Mouse (Mus musculus) liver, embryonic 14.5 days (tissue): ENCODE results near the gene Dyrk1a. TPM values are rescaled to one million over a fixed set of nuclear protein-coding genes. Genes with fewer than 3 reads are reported as not detected.

Experiments used
- ATAC-seq: fragments of 200-750 bp; cut with Nextera tagmentation; 2 replicates; pipeline ENCODE4 v1.8.0; 2017; ENCODE audit warnings: moderate number of reproducible peaks, mild to moderate bottlenecking, moderate library complexity; ENCODE audit not compliant: insufficient read depth
- DNase-seq, 3 experiments: peaks; one replicate each; pipeline ENCODE4 v3.0.0-alpha.2; 2012 to 2013; ENCODE audit warnings: low read depth in 3 of 3, low spot score in 3 of 3
- H3K27ac ChIP-seq: fragments of 300-500 bp; sonication (generic); 2 replicates; pipeline ENCODE4 v1.5.1; 2014; ENCODE audit warnings: moderate library complexity, mild to moderate bottlenecking, control low read depth, inconsistent platforms
- H3K27me3 ChIP-seq: fragments of 300-500 bp; sonication (generic); 2 replicates; pipeline ENCODE4 v1.6.1; 2014; ENCODE audit warnings: mild to moderate bottlenecking, low read length, moderate library complexity; ENCODE audit not compliant: control insufficient read depth, insufficient read depth
- H3K36me3 ChIP-seq: fragments of 300-500 bp; sonication (generic); replicated peaks from 2 replicates; pipeline ENCODE4 v1.6.1; 2014; ENCODE audit warnings: low read depth; ENCODE audit not compliant: control insufficient read depth, insufficient read depth
- H3K4me1 ChIP-seq, 2 experiments: fragments of 200-500 bp in 1 of 2; fragments of 300-500 bp in 1 of 2; sonication (generic) in 1 of 2; replicated peaks; 2 replicates each; pipeline ENCODE4 v1.6.1; 2012 to 2014; ENCODE audit warnings: antibody characterized with exemption in 1 of 2, inconsistent platforms in 1 of 2, low read length in 1 of 2; ENCODE audit not compliant: control insufficient read depth in 2 of 2, insufficient read depth in 2 of 2
- H3K4me2 ChIP-seq: fragments of 300-500 bp; sonication (generic); 2 replicates; pipeline ENCODE4 v1.6.1; 2014; ENCODE audit warnings: low read depth, mild to moderate bottlenecking, control low read depth, moderate library complexity
- H3K4me3 ChIP-seq, 2 experiments: fragments of 200-500 bp in 1 of 2; fragments of 300-500 bp in 1 of 2; sonication (generic) in 1 of 2; 2 replicates each; pipeline ENCODE4 v1.5.1; 2012 to 2014; ENCODE audit warnings: low read depth in 2 of 2, low read length in 2 of 2, mild to moderate bottlenecking in 2 of 2, control low read depth in 1 of 2, inconsistent platforms in 1 of 2, moderate library complexity in 1 of 2; ENCODE audit not compliant: insufficient read depth in 1 of 2
- H3K9ac ChIP-seq: fragments of 300-500 bp; sonication (generic); replicated peaks from 2 replicates; pipeline ENCODE4 v1.6.1; 2014; ENCODE audit warnings: mild to moderate bottlenecking, control low read depth, moderate library complexity
- H3K9me3 ChIP-seq: fragments of 300-500 bp; sonication (generic); 2 replicates; pipeline ENCODE4 v1.6.1; 2016; ENCODE audit warnings: low read length, mixed read lengths; ENCODE audit not compliant: control insufficient read depth
- CTCF ChIP-seq: IDR thresholded peaks from 2 replicates; pipeline ENCODE4 v1.5.1; 2016; ENCODE audit warnings: antibody characterized with exemption, low read depth, control low read depth
- EP300 ChIP-seq: IDR thresholded peaks from 2 replicates; pipeline ENCODE4 v1.6.1; 2016; ENCODE audit warnings: antibody characterized with exemption, low read depth
- WGBS: fragments of 180-500 bp; shearing (Covaris S2); extraction: QIAGEN DNeasy Blood & Tissue Kit; methylation state at CpG from one replicate; pipeline ENCODE4 v1.1.7; 2014; ENCODE audit not compliant: insufficient replicate concordance; 5-methylcytosine and 5-hydroxymethylcytosine counted together
- polyA plus RNA-seq, 2 experiments: library from polyadenylated mRNA; depleted of rRNA in 1 of 2; stranded (reverse) in 1 of 2; unstranded in 1 of 2; fragments of >200 nt; fragmentation: Nextera tagmentation in 1 of 2; extraction: Ambion mirVana in 1 of 2; gene quantifications; 2 replicates each; pipeline versions ENCODE4 v1.2.1 to v1.2.3; 2012 to 2014

The Dyrk1a gene
- polyA plus RNA-seq, 2 experiments, result 5.0 to 9.2 TPM

- Histone ChIP-seq H3K36me3 (no peaks in the 10 kb centered on the region), H3K9ac (no peak overlapping the region), H3K27ac (no peak overlapping the region), H3K27me3 (no peaks in the 10 kb centered on the region), H3K9me3 (no peaks in the 10 kb centered on the region), H3K4me1 (peaks cover 9 to 13% of the 10 kb centered on the region in 2 experiments), H3K4me3 (no peak overlapping the region), H3K4me2 (no peak overlapping the region)
- TF ChIP-seq EP300, result no peak
- ATAC-seq (no peak), DNase-seq (no peak)
- 61% methylated on average over 4 of the region's 4 CpGs for WGBS
Measured at GRCm38 (mm10) chr16:94701971-94702370, 132.2 kb downstream of the Dyrk1a start.

GRCm38 (mm10) chr16:94713480-94714094, 143.8 kb downstream of the Dyrk1a start:
- Histone ChIP-seq H3K27ac (no peak overlapping the region), H3K27me3 (no peaks in the 10 kb centered on the region), H3K36me3 (no peaks in the 10 kb centered on the region), H3K4me1 (no peaks in the 10 kb centered on the region), H3K9me3 (no peaks in the 10 kb centered on the region), H3K4me2 (peak overlapping the region; percentile 29; the same call in 1 of the 2 replicates), H3K4me3 (no peak overlapping the region), H3K9ac (no peak overlapping the region)
- ATAC-seq, result peak; percentile 50; the same call in 1 of the 2 replicates
- DNase-seq, result no peak
- 9% methylated on average over 25 of the region's 25 CpGs for WGBS
- no peak for TF ChIP-seq EP300
- TF ChIP-seq CTCF, result peak; percentile 83

GRCm38 (mm10) chr16:94714483-94714882, 144.7 kb downstream of the Dyrk1a start:
- DNase-seq (no peak), ATAC-seq (no peak)
- no peaks in the 10 kb centered on the region for H3K9me3 ChIP-seq
- no peaks in the 10 kb centered on the region for H3K4me1 ChIP-seq
- 60% methylated on average over 14 of the region's 14 CpGs for WGBS
- TF ChIP-seq EP300 (no peak), CTCF (no peak)
- H3K27ac ChIP-seq, result no peak overlapping the region
- H3K4me3 ChIP-seq, result no peak overlapping the region
- H3K27me3 ChIP-seq, result no peaks in the 10 kb centered on the region
- no peak overlapping the region for H3K9ac ChIP-seq
- no peak overlapping the region for H3K4me2 ChIP-seq
- no peaks in the 10 kb centered on the region for H3K36me3 ChIP-seq

GRCm38 (mm10) chr16:94717051-94717450, 147.2 kb downstream of the Dyrk1a start:
- Histone ChIP-seq H3K27ac (no peak overlapping the region), H3K9ac (no peak overlapping the region), H3K4me2 (no peak overlapping the region), H3K9me3 (no peaks in the 10 kb centered on the region), H3K36me3 (no peaks in the 10 kb centered on the region), H3K4me3 (no peak overlapping the region), H3K27me3 (no peaks in the 10 kb centered on the region), H3K4me1 (no peaks in the 10 kb centered on the region)
- no peak for ATAC-seq
- TF ChIP-seq EP300 (no peak), CTCF (no peak)
- 72% methylated on average over 11 of the region's 11 CpGs for WGBS
- DNase-seq, result no peak

- H3K4me3 ChIP-seq, result no peak overlapping the region
- H3K27me3 ChIP-seq, result no peaks in the 10 kb centered on the region
- TF ChIP-seq CTCF, result no peak
- TF ChIP-seq EP300, result no peak
- no peak overlapping the region for H3K9ac ChIP-seq
- DNase-seq (no peak), ATAC-seq (no peak)
- H3K27ac ChIP-seq, result no peak overlapping the region
- H3K9me3 ChIP-seq, result no peaks in the 10 kb centered on the region
- H3K36me3 ChIP-seq, result no peaks in the 10 kb centered on the region
- 55% methylated on average over 4 of the region's 4 CpGs for WGBS
- H3K4me2 ChIP-seq, result no peak overlapping the region
- H3K4me1 ChIP-seq, result no peaks in the 10 kb centered on the region
Measured at GRCm38 (mm10) chr16:94718919-94719318, 149.1 kb downstream of the Dyrk1a start.
